Mouse (Mus musculus) spleen, adult 12 weeks (tissue): ENCODE data around the gene Ccr1l1.
A peak's percentile ranks its signal among the peaks of the same experiment; 100 is the strongest.

ENCODE experiments used
- DNase-seq: peaks from one replicate; pipeline ENCODE4 v3.0.0; 2022; ENCODE audit warnings: low spot score

Ccr1l1 gene

GRCm38 (mm10) chr9:123957911-123958413 is 20.2 kb downstream of the Ccr1l1 start:
- no peak for DNase-seq

DNA sequence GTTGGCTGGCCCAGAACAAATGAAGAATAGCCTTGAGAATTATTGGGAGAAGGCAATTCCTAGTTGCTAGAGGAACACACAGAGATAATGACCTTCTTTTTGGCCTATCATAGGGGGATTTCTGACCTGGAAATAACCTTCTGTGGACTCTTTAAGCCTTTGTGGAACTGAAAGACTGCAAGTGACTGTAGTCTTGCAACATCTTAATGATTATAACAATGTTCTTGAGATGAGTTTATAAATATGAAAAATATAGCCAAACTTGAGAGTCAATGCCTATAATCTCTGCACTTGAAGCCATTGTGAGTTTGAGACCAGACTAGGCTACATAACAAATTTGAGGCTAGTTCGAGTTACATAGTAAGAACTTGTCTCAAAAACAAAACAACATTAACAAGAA is 21.3 kb downstream of the Ccr1l1 start:
- no peak for DNase-seq

DNA sequence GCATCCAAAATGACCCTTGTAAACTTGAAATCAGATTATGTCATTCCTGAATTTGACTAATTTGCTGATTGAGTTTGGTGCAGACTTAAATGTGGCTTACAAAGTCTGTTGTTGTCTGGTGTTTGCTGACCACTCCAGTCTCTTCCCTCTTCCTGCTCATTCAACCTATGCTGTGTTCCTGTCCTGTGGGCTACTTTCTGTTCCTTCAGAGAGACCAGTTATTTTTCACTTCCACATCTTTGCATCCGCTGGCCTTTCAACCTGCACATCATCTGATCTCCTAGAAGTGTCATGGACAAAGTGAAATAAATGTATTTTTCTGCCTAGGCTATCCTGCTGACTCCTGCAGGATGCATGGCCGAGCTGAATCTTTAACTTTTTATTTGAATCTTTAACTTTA is 24.7 kb downstream of the Ccr1l1 start:
- DNase-seq = no peak

DNA sequence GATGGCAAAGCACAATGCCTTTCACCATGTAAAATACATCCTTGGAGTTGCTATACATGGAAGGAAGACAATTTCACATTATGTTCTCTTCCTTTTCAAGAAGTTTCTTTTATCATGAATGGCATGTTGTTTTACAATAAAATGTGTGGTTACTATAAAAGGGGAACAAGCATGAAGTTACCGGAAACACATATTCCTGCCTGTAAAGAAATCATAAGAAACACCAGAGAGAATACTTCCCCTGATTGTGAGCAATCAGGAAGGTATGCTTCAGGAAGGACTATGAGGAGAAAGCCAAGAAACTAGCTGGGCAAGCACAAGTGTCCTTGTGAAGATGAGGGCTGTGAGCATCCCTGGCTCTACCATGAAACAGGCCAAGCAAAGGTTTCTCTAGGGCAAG is 27.0 kb downstream of the Ccr1l1 start:
- DNase-seq = no peak

DNA sequence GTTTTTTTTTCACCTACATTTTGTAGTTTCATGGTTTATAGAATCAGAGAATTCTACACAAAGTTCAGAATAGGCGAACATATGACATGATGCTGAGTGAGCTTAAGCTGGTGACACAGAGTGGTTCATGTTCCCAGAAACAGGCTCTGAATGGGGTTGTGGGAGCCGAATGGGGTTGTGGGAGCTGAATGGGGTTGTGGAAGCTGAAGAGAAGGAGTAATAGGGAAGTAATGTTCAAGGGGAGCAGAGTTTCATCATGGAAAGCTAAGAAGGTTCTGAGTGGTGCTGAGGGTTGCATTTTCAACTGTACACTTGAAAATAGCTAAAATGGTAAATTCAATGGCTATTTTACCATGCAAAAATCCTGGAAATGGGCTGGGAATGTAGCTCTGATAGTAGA is 28.8 kb downstream of the Ccr1l1 start:
- no peak for DNase-seq

- DNase-seq = no peak
These were observed 30.4 kb downstream of the Ccr1l1 start for GRCm38 (mm10) chr9:123947815-123948214.

DNA sequence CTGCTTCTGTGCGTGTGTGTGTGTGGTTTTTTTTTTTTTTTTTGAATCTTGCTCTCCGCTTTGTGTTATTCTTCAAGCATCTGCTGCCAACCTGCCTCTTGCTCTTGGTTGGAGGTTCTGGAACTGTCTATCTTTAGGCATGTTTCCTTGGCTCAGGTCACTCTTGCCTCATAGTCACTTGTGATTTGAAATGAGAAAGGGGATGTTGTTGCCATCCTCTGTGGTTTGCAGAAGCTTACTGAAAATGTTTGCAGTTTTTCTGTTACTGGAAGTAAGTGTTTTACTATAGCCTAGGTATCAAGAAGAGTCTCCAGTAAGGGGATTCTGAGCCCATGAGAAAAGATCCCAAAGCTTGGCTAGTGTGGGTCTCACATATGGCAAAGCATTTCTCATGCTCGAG is 36.2 kb downstream of the Ccr1l1 start:
- no peak for DNase-seq

- DNase-seq = no peak
These were observed 36.9 kb downstream of the Ccr1l1 start for GRCm38 (mm10) chr9:123941316-123941715.

- DNase-seq = no peak
These were observed 37.6 kb downstream of the Ccr1l1 start for GRCm38 (mm10) chr9:123940628-123941027.

DNA sequence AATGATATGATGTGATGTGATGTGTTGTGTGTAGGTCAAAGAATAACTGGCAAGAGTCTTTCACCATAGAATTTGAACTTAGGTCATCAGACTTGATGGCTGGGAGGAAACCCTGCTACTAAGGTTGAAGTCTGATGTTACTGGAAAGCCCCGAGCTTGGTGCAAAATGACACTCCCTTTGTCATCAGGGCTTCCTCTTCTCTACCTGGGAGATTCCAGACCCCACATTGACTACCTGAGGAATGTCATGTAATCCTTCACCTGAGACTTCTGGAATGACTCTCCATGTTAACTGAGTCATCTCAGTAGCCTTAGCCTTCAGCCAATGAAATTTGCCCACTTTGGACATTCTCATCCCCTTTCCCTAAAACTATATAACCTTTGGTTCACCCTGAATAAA is 38.0 kb downstream of the Ccr1l1 start:
- DNase-seq = no peak

- no peak for DNase-seq
These were observed 40.2 kb downstream of the Ccr1l1 start for GRCm38 (mm10) chr9:123937989-123938388.

- peak; percentile 25 for DNase-seq
These were observed 41.5 kb downstream of the Ccr1l1 start for GRCm38 (mm10) chr9:123936604-123937280.

DNA sequence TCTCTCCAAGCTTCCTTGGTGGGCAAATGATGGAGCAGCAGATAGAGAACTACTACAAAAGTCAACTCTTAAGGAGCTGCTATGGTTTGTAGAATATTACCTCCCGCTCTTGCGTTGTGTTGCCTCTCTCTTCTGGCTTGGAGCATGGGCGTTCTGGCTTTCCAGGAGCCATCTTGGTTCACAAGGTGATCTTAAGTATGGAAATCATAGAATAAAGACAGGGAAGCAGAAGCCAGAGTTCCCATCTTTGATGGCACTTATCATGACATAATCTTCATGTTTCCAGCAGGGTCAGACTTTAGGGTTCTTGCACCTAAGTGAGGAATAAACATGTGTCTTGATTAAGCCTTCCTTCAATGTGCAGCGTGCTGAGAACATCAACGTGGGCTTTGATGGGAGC is 42.4 kb downstream of the Ccr1l1 start:
- peak; percentile 12 for DNase-seq

- DNase-seq = no peak
These were observed 42.9 kb downstream of the Ccr1l1 start for GRCm38 (mm10) chr9:123935346-123935745.

DNA sequence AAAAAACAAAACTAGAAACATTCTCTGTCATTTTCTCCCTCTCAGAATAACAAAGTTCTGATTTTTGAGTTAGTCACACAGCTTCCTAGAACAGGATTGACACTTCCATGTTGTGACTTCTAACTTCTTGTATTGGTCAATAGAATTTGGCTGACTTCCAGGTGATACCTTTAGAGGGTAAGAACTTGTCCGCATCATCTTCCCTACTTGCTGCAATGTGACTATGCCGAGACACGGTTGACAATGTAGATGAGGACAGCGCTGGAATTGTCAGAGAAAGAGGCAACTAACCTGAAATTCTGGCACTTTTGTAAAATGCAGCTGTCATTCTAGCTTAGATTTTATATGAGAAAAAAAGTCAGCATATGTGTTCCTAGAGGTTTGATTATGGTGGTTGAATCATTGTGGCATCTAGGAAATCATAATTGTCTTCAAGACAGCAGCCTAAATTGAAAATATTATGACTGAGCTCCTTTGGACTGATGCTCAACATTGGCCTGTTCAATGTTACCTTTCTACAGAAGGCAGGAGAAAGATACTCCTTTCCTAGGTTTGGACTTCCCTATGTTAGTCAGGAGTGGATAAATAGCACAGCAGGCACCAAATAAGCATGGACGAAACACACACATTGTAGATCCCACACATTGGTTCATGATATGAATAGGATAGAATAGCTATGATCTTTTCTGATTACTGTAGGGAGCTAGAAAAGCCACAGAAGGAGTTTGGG is 44.3 kb downstream of the Ccr1l1 start:
- no peak for DNase-seq

DNA sequence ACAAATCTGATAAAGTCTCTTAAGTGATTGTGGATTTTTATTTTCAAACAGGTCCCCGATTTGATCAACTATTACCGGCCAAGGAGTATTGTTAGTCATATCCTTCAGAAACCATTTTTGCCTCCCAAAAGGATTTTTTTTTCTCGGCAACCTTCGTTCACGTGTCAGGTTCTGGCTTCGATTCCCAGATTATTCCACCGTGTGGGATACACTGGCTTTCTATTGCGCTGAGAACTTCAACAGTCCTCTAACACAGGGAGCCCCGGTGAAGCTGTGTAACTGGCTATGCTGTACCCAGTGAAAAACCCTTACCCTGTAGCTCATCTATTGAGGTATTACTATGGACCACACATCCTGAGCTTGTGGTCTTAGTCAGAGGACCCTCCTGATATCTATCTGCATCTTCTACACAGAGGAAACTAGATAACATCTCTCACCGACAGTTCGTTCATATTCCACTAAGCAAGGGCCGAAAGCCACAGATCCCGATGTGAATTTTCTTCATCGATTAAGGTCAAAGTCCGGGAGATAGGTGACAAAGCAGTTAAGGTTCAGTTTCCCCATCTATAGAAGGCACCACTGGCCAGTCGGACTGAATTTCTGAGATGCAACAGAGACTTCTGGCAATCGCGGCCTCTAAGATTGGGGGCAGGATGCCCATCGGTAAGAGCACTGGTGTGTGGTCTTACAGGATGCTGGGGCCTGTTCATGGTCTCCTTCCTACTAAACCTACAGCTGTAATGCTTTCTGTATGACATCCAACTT is 45.1 kb downstream of the Ccr1l1 start:
- DNase-seq = no peak

DNA sequence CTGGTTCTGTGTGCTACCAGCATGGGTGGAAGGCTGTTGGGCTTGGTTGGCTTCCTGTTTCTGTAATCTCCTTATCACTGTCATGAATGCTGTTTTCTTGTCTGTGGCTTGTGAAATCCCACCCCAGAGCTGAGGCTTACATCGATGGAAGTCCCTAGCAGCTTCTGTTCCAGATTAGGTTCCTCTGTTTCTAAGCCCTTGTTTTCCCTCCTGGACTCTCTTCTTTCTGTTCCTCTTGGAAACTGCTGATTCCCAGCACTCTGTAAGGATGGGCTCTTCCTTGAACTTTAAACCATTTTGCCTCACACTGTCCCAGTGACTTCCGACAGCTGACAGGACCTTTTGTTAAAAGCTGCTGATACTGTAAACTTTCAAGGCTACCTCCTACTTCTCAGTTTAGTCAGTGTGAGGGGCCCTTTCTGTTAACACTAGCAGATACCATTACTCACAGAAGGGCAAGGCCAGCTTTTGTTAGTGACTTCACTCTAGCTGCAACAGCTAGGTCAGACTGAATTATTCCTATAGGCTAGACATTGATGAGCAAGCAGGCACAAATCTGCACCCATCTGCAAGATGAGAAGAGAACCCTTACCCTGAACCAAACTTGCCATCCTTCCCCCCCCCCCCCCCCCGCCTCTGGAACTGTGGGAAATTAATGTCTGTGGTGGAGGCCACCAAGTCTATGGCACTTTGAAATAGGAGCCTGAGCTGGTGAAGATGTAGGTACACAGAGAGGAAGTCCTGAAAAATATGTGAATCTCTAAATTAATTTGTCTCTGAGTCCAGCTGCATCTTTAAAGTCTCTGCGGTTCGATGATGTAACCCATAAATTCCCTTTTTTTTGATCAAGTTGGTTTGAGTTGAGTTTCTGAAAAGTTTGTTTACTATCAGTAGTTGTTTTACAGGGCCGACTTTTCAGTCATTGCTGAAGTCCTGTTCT is 46.2 kb downstream of the Ccr1l1 start:
- peak; percentile 62 for DNase-seq

- DNase-seq = no peak
These were observed 47.3 kb downstream of the Ccr1l1 start for GRCm38 (mm10) chr9:123930926-123931325.

GRCm38 (mm10) chr9:123930476-123930875 is 47.7 kb downstream of the Ccr1l1 start:
- peak; percentile 40 for DNase-seq

DNA sequence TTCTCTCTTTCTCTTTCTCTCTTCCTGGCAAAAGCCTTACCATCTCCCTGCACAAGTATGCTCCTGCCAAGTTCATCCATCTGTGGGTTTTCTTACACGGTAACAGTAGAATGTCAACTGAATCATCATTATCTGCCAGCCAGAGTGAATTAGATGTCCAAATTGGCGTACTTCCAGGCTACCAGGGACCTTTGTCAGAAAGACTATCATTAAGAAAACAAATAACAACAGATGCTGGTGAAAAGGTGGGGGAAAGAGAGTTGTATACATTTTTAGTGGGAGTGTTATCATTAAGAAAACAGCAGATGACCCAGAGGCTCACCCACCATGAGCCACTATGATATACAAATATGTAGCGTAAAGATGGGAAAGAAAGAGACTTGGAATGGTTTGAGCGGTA is 48.3 kb downstream of the Ccr1l1 start:
- no peak for DNase-seq

DNA sequence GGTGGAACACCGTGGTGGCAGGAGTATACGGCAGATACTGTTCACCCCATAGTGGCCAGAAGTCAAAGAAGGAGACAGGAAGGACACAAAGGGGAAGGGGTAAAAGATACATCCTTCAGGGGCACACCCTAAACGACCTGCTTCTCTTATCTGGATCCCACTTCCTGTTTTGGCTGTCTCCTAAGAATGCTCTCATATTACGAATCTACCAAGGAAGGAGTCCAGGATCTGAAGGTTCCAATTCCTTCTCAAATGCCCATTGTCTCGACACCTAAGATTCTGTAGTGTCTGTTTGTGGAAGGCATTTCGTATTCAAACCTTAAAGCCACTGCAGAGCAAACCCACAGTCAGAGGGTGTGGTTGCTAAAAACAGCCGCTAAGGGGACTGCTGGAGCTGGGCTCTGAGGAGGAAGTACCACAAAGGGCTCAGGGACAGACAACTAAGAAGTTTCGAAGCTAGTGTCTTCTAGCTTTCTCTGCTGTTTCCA is 49.4 kb downstream of the Ccr1l1 start:
- peak; percentile 74 for DNase-seq
